8 mouse cellular contexts compared by ENCODE assay signal in the genomic region with DNA sequence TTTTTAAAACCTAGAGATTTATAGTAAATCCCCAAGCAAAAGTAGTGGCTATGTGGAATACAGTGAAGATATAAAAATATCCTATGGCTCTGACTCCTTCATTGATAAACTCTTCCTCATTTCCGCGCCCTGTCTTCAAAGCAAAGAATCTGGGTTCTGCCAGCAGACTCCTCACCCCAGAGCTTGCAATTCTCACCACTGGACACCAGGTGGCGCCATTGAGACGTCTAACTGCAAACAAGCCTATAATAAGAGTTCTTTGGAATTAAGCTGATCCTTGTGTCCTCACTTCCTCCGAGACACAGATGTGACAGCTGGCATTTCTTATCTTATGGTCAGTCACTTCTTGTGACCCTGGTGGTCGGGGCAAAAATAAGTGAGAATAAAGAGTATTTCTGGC.
DNase-seq lines count a peak whose midpoint lies in the region; TF ChIP-seq lines count a peak whose summit lies in the region.
"Had no signal": no experiment of that assay in that cellular context is flagged by ENCODE, and none has a peak within 500 bp of the region (broad histone marks: within the 10 kb centered on the region; RNA-seq: fewer than 3 reads in every experiment).

No protein-coding gene starts in this region.

- intact Hi-C loops in gastrocnemius, adult 2 months (cut with DNase I): no loop called here

- H3K27me3 ChIP-seq in CH12.LX (replicated peaks): no peaks in the 10 kb centered on the region

- no peak for TF ChIP-seq EP300 in CH12.LX (IDR thresholded peaks at IDR 0.05; ENCODE audit: low read length)

- H3K36me3 ChIP-seq in CH12.LX (replicated peaks in 1 of 2; ENCODE audit: control insufficient read depth in 1 of 2, insufficient read depth in 1 of 2, low read length in 1 of 2): no peaks in the 10 kb centered on the region

- dilution Hi-C loops in CH12.LX (cut with MboI; ENCODE audit: extremely low pct_ligation_motif_present, extremely low pct_unique_long_range_greater_than_20kb, low sequenced_read_pairs): no loop called here

- no peak overlapping the region for H3K9ac ChIP-seq in CH12.LX (ENCODE audit: insufficient read depth, low read depth)

- no peak for TF ChIP-seq POLR2A in CH12.LX (IDR thresholded peaks at IDR 0.05; ENCODE audit: low read depth, low read length)

- H3K9me3 ChIP-seq in CH12.LX (replicated peaks; ENCODE audit: low read length): no peaks in the 10 kb centered on the region
- H3K9me3 ChIP-seq: megakaryocyte, embryonic 14.5 days had no signal

- no peaks in the 10 kb centered on the region for H3K79me2 ChIP-seq in CH12.LX (replicated peaks; ENCODE audit: control insufficient read depth, extremely low read depth, insufficient read depth, poor library complexity, severe bottlenecking)

- H3K4me1 ChIP-seq in CH12.LX (ENCODE audit: control insufficient read depth in 1 of 2, insufficient read depth in 2 of 2): no peaks in the 10 kb centered on the region
- H3K4me1 ChIP-seq: megakaryocyte, embryonic 14.5 days had no signal

- peak; percentile 74 for DNase-seq in CH12.LX (ENCODE audit: extremely low read depth)
- peak; percentile 83 for DNase-seq in R1 (ENCODE audit: low read depth, low spot score)
- peak; percentile 84 to 87 for DNase-seq in cerebellum, postnatal 10 days
- DNase-seq in gastrocnemius, adult 2 months: peak; percentile 62
- DNase-seq in layer of hippocampus, adult 18-20 months (ENCODE audit: low spot score in 2 of 2): peak; percentile 68 to 87
- DNase-seq in lung, postnatal 10 days: peak; percentile 77
- peak; percentile 38 for DNase-seq in skeletal muscle tissue, adult 2 months (ENCODE audit: low read depth, low spot score)

- TF ChIP-seq CTCF in CH12.LX (conservative IDR thresholded peaks at IDR 0.05 in 1 of 2, IDR thresholded peaks at IDR 0.05 in 1 of 2; ENCODE audit: low read depth in 2 of 2, low read length in 2 of 2): peak; percentile 80 to 88
- TF ChIP-seq CTCF in gastrocnemius, adult 2 months (IDR thresholded peaks at IDR 0.05): peak; percentile 89

- no peak overlapping the region for H3K4me2 ChIP-seq in CH12.LX (ENCODE audit: insufficient read depth, low read depth, poor library complexity, severe bottlenecking)

- no peak overlapping the region for H3K27ac ChIP-seq in CH12.LX (ENCODE audit: insufficient read depth, low read depth)
- no peak overlapping the region for H3K27ac ChIP-seq in gastrocnemius, adult 2 months

- TF ChIP-seq RAD21 in CH12.LX (IDR thresholded peaks at IDR 0.05; ENCODE audit: low read depth, low read length): peak; percentile 65

- no peak overlapping the region for H3K4me3 ChIP-seq in CH12.LX (replicated peaks in 1 of 3; ENCODE audit: low read depth in 2 of 3, low read length in 2 of 3, poor library complexity in 1 of 3)
- no peak overlapping the region for H3K4me3 ChIP-seq in gastrocnemius, adult 2 months
- H3K4me3 ChIP-seq: megakaryocyte, embryonic 14.5 days had no signal

- in situ Hi-C loops in CH12.LX (cut with MboI; ENCODE audit: low pct_ligation_motif_present, low pct_unique_long_range_greater_than_20kb, low sequenced_read_pairs): loop anchor here (25.0 kb wide), 2 partner anchors 262 to 513 kb away; partner anchors contain the start of gene Tmco5b

TF ChIP-seq in CH12.LX, 34 proteins besides CTCF, POLR2A, EP300 and RAD21:
- no peak for TF ChIP-seq ELF1 (IDR thresholded peaks at IDR 0.05; ENCODE audit: low read depth, low read length)
- 0 out of 2 replicates have a peak, but pooled peaks have one; percentile 14 for TF ChIP-seq NELFE (IDR thresholded peaks at IDR 0.05; ENCODE audit: low read depth, low read length)
- peak; percentile 63 for TF ChIP-seq SMC3 (IDR thresholded peaks at IDR 0.05; ENCODE audit: low read depth, low read length)
TF ChIP-seq in CH12.LX: peak in this region for 2.
